Mouse (Mus musculus): ENCODE results near the gene Phf12.

The Phf12 gene

GRCm38 (mm10) chr11:77982441-77982905, at the start of gene Phf12:
Gene Phf12 (plus strand): TSS chr11:77982754.
- peak; percentile 100 for DNase-seq (ENCODE audit: low spot score in 2 of 2)

- peak in 1 of 2 experiments; percentile 65 for DNase-seq (ENCODE audit: low spot score in 2 of 2)
Observed at GRCm38 (mm10) chr11:77934111-77934521, 48.4 kb upstream of the Phf12 start.

GRCm38 (mm10) chr11:77934568-77935311, 47.8 kb upstream of the Phf12 start:
- DNase-seq (ENCODE audit: low spot score in 2 of 2): no peak

GRCm38 (mm10) chr11:77936846-77937245, 45.7 kb upstream of the Phf12 start:
- DNase-seq (ENCODE audit: low spot score in 2 of 2): no peak

GRCm38 (mm10) chr11:77937649-77938410, 44.7 kb upstream of the Phf12 start:
- DNase-seq (ENCODE audit: low spot score in 2 of 2): no peak

- DNase-seq (ENCODE audit: low spot score in 2 of 2): no peak
Observed at GRCm38 (mm10) chr11:77942230-77942629, 40.3 kb upstream of the Phf12 start.

- peak in 1 of 2 experiments; percentile 57 for DNase-seq (ENCODE audit: low spot score in 2 of 2)
Observed at GRCm38 (mm10) chr11:77947860-77948259, 34.7 kb upstream of the Phf12 start.

- DNase-seq (ENCODE audit: low spot score in 2 of 2): no peak
Observed at GRCm38 (mm10) chr11:77950125-77950685, 32.3 kb upstream of the Phf12 start.

- DNase-seq (ENCODE audit: low spot score in 2 of 2): peak; percentile 79 to 88
Observed at GRCm38 (mm10) chr11:77950797-77951228, 31.7 kb upstream of the Phf12 start.

GRCm38 (mm10) chr11:77953671-77954070, 28.9 kb upstream of the Phf12 start:
- DNase-seq (ENCODE audit: low spot score in 2 of 2): no peak

- no peak for DNase-seq (ENCODE audit: low spot score in 2 of 2)
Observed at GRCm38 (mm10) chr11:77956428-77956827, 26.1 kb upstream of the Phf12 start.

GRCm38 (mm10) chr11:77958268-77958667, 24.3 kb upstream of the Phf12 start:
- no peak for DNase-seq (ENCODE audit: low spot score in 2 of 2)

- no peak for DNase-seq (ENCODE audit: low spot score in 2 of 2)
Observed at GRCm38 (mm10) chr11:77958932-77959331, 23.6 kb upstream of the Phf12 start.

GRCm38 (mm10) chr11:77960199-77960598, 22.4 kb upstream of the Phf12 start:
- DNase-seq (ENCODE audit: low spot score in 2 of 2): peak; percentile 84 to 87

GRCm38 (mm10) chr11:77960898-77961297, 21.7 kb upstream of the Phf12 start:
- DNase-seq (ENCODE audit: low spot score in 2 of 2): no peak

GRCm38 (mm10) chr11:77962946-77963345, 19.6 kb upstream of the Phf12 start:
- DNase-seq (ENCODE audit: low spot score in 2 of 2): no peak

GRCm38 (mm10) chr11:77964415-77965095, 18.0 kb upstream of the Phf12 start:
- DNase-seq (ENCODE audit: low spot score in 2 of 2): no peak

- DNase-seq (ENCODE audit: low spot score in 2 of 2): peak; percentile 92 to 96
Observed at GRCm38 (mm10) chr11:77965101-77966036, 17.2 kb upstream of the Phf12 start.

- DNase-seq (ENCODE audit: low spot score in 2 of 2): no peak
Observed at GRCm38 (mm10) chr11:77966037-77966391, 16.5 kb upstream of the Phf12 start.

GRCm38 (mm10) chr11:77967114-77967513, 15.4 kb upstream of the Phf12 start:
- peak; percentile 83 to 88 for DNase-seq (ENCODE audit: low spot score in 2 of 2)

GRCm38 (mm10) chr11:77968786-77969185, 13.8 kb upstream of the Phf12 start:
- no peak for DNase-seq (ENCODE audit: low spot score in 2 of 2)

All from right cerebral cortex, postnatal 10 days (tissue).